Mouse (Mus musculus) testis, adult 2 months (tissue): ENCODE results near the gene Doc2a. TPM values are rescaled to one million over a fixed set of nuclear protein-coding genes. Genes with fewer than 3 reads are reported as not detected.
A peak's percentile ranks its signal among the peaks of the same experiment; 100 is the strongest.

Experiments
- H3K27ac ChIP-seq: fragments of 200-500 bp; 2 replicates; pipeline ENCODE4 v1.5.1; 2012; ENCODE audit warnings: low read depth, low read length; ENCODE audit not compliant: control insufficient read depth, insufficient read depth
- H3K27me3 ChIP-seq: fragments of 200-500 bp; 2 replicates; pipeline ENCODE4 v1.6.1; 2012; ENCODE audit warnings: mild to moderate bottlenecking, low read length, moderate library complexity; ENCODE audit not compliant: control insufficient read depth, insufficient read depth
- H3K36me3 ChIP-seq: fragments of 200-500 bp; 2 replicates; pipeline ENCODE4 v1.6.1; 2012; ENCODE audit warnings: mild to moderate bottlenecking, low read length; ENCODE audit not compliant: control insufficient read depth, insufficient read depth
- H3K4me1 ChIP-seq: fragments of 200-500 bp; 2 replicates; pipeline ENCODE4 v1.6.1; 2012; ENCODE audit warnings: low read length; ENCODE audit not compliant: control insufficient read depth, insufficient read depth
- H3K4me3 ChIP-seq: fragments of 200-500 bp; 2 replicates; pipeline ENCODE4 v1.5.1; 2012; ENCODE audit warnings: low read depth, mild to moderate bottlenecking, low read length, moderate library complexity, mixed read lengths; ENCODE audit not compliant: control insufficient read depth
- CTCF ChIP-seq: fragments of 200-500 bp; IDR thresholded peaks from 2 replicates; pipeline ENCODE4 v1.5.1; 2012; ENCODE audit warnings: low read depth, mild to moderate bottlenecking, inconsistent platforms, low read length, moderate library complexity; ENCODE audit not compliant: control insufficient read depth, insufficient read depth, insufficient replicate concordance
- POLR2A ChIP-seq: fragments of 200-500 bp; IDR thresholded peaks from 2 replicates; pipeline ENCODE4 v1.6.1; 2012; ENCODE audit warnings: low read depth, mild to moderate bottlenecking, inconsistent platforms, low read length, moderate library complexity; ENCODE audit not compliant: control insufficient read depth
- polyA plus RNA-seq: library from polyadenylated mRNA; depleted of rRNA; stranded (reverse); fragments of >200 nt; gene quantifications from 2 replicates; pipeline ENCODE4 v1.2.3, GENCODE M21; 2012

Doc2a gene
- polyA plus RNA-seq, 1 experiment: 2.2 TPM

GRCm38 (mm10) chr7:126856741-126857420 is 9.7 kb downstream of the Doc2a start:
- no peaks in the 10 kb centered on the region; the same call in none of the 2 replicates for H3K4me1 ChIP-seq
- no peak for TF ChIP-seq POLR2A
- TF ChIP-seq CTCF: no peak
- H3K27me3 ChIP-seq: no peaks in the 10 kb centered on the region
- H3K36me3 ChIP-seq: no peaks in the 10 kb centered on the region; the same call in 1 of the 2 replicates
- no peak overlapping the region for H3K27ac ChIP-seq
- H3K4me3 ChIP-seq: no peak overlapping the region

- Histone ChIP-seq H3K27me3 (no peaks in the 10 kb centered on the region), H3K4me1 (no peaks in the 10 kb centered on the region; the same call in none of the 2 replicates), H3K27ac (peak overlapping the region; percentile 98; the same call in 1 of the 2 replicates), H3K36me3 (peaks cover 6% of the 10 kb centered on the region), H3K4me3 (peak overlapping the region; percentile 94)
- TF ChIP-seq POLR2A (no peak), CTCF (no peak)
These were observed 13.8 kb downstream of the Doc2a start for GRCm38 (mm10) chr7:126860987-126861386.

GRCm38 (mm10) chr7:126861429-126862130 is 14.4 kb downstream of the Doc2a start, which contains the start of gene Hirip3:
Hirip3 (plus strand) TSS chr7:126861972.
- Histone ChIP-seq H3K27ac (peak within 1 kb of the TSS; percentile 98), H3K27me3 (no peaks in the 10 kb centered on the region), H3K4me1 (no peaks in the 10 kb centered on the region; the same call in none of the 2 replicates), H3K4me3 (peak within 1 kb of the TSS; percentile 94), H3K36me3 (peaks cover 7% of the 10 kb centered on the region)
- TF ChIP-seq POLR2A: peak; percentile 89
- no peak for TF ChIP-seq CTCF

GRCm38 (mm10) chr7:126862147-126862784 is 15.1 kb downstream of the Doc2a start, which contains the start of gene Ino80e:
Ino80e (minus strand) TSS chr7:126862377.
- peak; percentile 12 for TF ChIP-seq POLR2A
- no peak for TF ChIP-seq CTCF
- Histone ChIP-seq H3K4me3 (peak within 1 kb of the TSS; percentile 94), H3K27ac (peak within 1 kb of the TSS; percentile 98), H3K27me3 (no peaks in the 10 kb centered on the region), H3K36me3 (peaks cover 7% of the 10 kb centered on the region), H3K4me1 (no peaks in the 10 kb centered on the region; the same call in none of the 2 replicates)

- Histone ChIP-seq H3K4me3 (peak overlapping the region; percentile 94), H3K27me3 (no peaks in the 10 kb centered on the region), H3K36me3 (peaks cover 7% of the 10 kb centered on the region), H3K27ac (no peak overlapping the region), H3K4me1 (no peaks in the 10 kb centered on the region; the same call in none of the 2 replicates)
- TF ChIP-seq POLR2A: no peak
- no peak for TF ChIP-seq CTCF
These were observed 16.6 kb downstream of the Doc2a start for GRCm38 (mm10) chr7:126863791-126864190.

GRCm38 (mm10) chr7:126867534-126867933 is 20.3 kb downstream of the Doc2a start:
- TF ChIP-seq CTCF: no peak
- TF ChIP-seq POLR2A: no peak
- Histone ChIP-seq H3K27ac (no peak overlapping the region), H3K27me3 (no peaks in the 10 kb centered on the region), H3K4me1 (no peaks in the 10 kb centered on the region; the same call in none of the 2 replicates), H3K36me3 (peaks cover 8% of the 10 kb centered on the region), H3K4me3 (no peak overlapping the region)

GRCm38 (mm10) chr7:126868003-126868402 is 20.8 kb downstream of the Doc2a start:
- no peaks in the 10 kb centered on the region; the same call in 1 of the 2 replicates for H3K4me1 ChIP-seq
- TF ChIP-seq POLR2A (no peak), CTCF (no peak)
- peaks cover 8% of the 10 kb centered on the region for H3K36me3 ChIP-seq
- H3K27ac ChIP-seq: no peak overlapping the region
- no peaks in the 10 kb centered on the region for H3K27me3 ChIP-seq
- no peak overlapping the region for H3K4me3 ChIP-seq
